Mouse (Mus musculus): ENCODE results near the gene Dcp1b.

The Dcp1b gene

GRCm38 (mm10) chr6:119175078-119175853 is at the start of gene Dcp1b:
Dcp1b (plus strand) TSS chr6:119175253.
- DNase-seq (ENCODE audit: low spot score in 2 of 2) = peak; percentile 95

- no peak for DNase-seq (ENCODE audit: low spot score in 2 of 2)
Measured at GRCm38 (mm10) chr6:119126991-119127390, 48.1 kb upstream of the Dcp1b start.

GRCm38 (mm10) chr6:119128076-119128475 is 47.0 kb upstream of the Dcp1b start:
- no peak for DNase-seq (ENCODE audit: low spot score in 2 of 2)

GRCm38 (mm10) chr6:119128521-119128920 is 46.5 kb upstream of the Dcp1b start:
- DNase-seq (ENCODE audit: low spot score in 2 of 2) = no peak

GRCm38 (mm10) chr6:119129664-119130063 is 45.4 kb upstream of the Dcp1b start:
- peak in 1 of 2 experiments; percentile 45 for DNase-seq (ENCODE audit: low spot score in 2 of 2)

- peak in 1 of 2 experiments; percentile 26 for DNase-seq (ENCODE audit: low spot score in 2 of 2)
Measured at GRCm38 (mm10) chr6:119132111-119132735, 42.8 kb upstream of the Dcp1b start.

GRCm38 (mm10) chr6:119132863-119133262 is 42.2 kb upstream of the Dcp1b start:
- DNase-seq (ENCODE audit: low spot score in 2 of 2) = peak in 1 of 2 experiments; percentile 30

- no peak for DNase-seq (ENCODE audit: low spot score in 2 of 2)
Measured at GRCm38 (mm10) chr6:119137768-119138167, 37.3 kb upstream of the Dcp1b start.

- DNase-seq (ENCODE audit: low spot score in 2 of 2) = no peak
Measured at GRCm38 (mm10) chr6:119139561-119139960, 35.5 kb upstream of the Dcp1b start.

- DNase-seq (ENCODE audit: low spot score in 2 of 2) = peak; percentile 28 to 48
Measured at GRCm38 (mm10) chr6:119145109-119145508, 29.9 kb upstream of the Dcp1b start.

- no peak for DNase-seq (ENCODE audit: low spot score in 2 of 2)
Measured at GRCm38 (mm10) chr6:119165677-119166076, 9.4 kb upstream of the Dcp1b start.

GRCm38 (mm10) chr6:119174307-119175074 is 562 bp upstream of the Dcp1b start:
- peak in 1 of 2 experiments; percentile 13 for DNase-seq (ENCODE audit: low spot score in 2 of 2)

- DNase-seq (ENCODE audit: low spot score in 2 of 2) = peak in 1 of 2 experiments; percentile 13
Measured at GRCm38 (mm10) chr6:119176103-119176502, 1.1 kb downstream of the Dcp1b start.

- DNase-seq (ENCODE audit: low spot score in 2 of 2) = no peak
Measured at GRCm38 (mm10) chr6:119177101-119177500, 2.0 kb downstream of the Dcp1b start.

GRCm38 (mm10) chr6:119180188-119180587 is 5.1 kb downstream of the Dcp1b start:
- DNase-seq (ENCODE audit: low spot score in 2 of 2) = peak in 1 of 2 experiments; percentile 10

- DNase-seq (ENCODE audit: low spot score in 2 of 2) = no peak
Measured at GRCm38 (mm10) chr6:119182211-119182610, 7.2 kb downstream of the Dcp1b start.

- DNase-seq (ENCODE audit: low spot score in 2 of 2) = no peak
Measured at GRCm38 (mm10) chr6:119183781-119184180, 8.7 kb downstream of the Dcp1b start.

- DNase-seq (ENCODE audit: low spot score in 2 of 2) = peak in 1 of 2 experiments; percentile 39
Measured at GRCm38 (mm10) chr6:119186658-119187057, 11.6 kb downstream of the Dcp1b start.

- no peak for DNase-seq (ENCODE audit: low spot score in 2 of 2)
Measured at GRCm38 (mm10) chr6:119187631-119188030, 12.6 kb downstream of the Dcp1b start.

- DNase-seq (ENCODE audit: low spot score in 2 of 2) = no peak
Measured at GRCm38 (mm10) chr6:119191478-119191877, 16.4 kb downstream of the Dcp1b start.

GRCm38 (mm10) chr6:119193571-119194154 is 18.6 kb downstream of the Dcp1b start:
- no peak for DNase-seq (ENCODE audit: low spot score in 2 of 2)

GRCm38 (mm10) chr6:119194161-119194560 is 19.1 kb downstream of the Dcp1b start:
- no peak for DNase-seq (ENCODE audit: low spot score in 2 of 2)
